ENCODE assay signal across 8 mouse cellular contexts in genomic region chr4:122884481-122885340, GRCm38 (mm10). TPM values are rescaled to one million over a fixed set of nuclear protein-coding genes. Genes with fewer than 3 reads are reported as not detected.
DNase-seq lines count a peak whose midpoint lies in the region; ATAC-seq and TF ChIP-seq lines count a peak whose summit lies in the region.

No protein-coding gene starts in this region.

- H3K4me1 ChIP-seq in thymus, adult 2 months (replicated peaks; ENCODE audit: control insufficient read depth, insufficient read depth, low read length) = peaks cover 10% of the 10 kb centered on the region
- H3K4me1 ChIP-seq in embryonic facial prominence, embryonic 11.5 days (ENCODE audit: control insufficient read depth, insufficient read depth, low read length) = no peaks in the 10 kb centered on the region
- H3K4me1 ChIP-seq in hindbrain, embryonic 15.5 days (replicated peaks) = peaks cover 42% of the 10 kb centered on the region
- peaks cover 51% of the 10 kb centered on the region for H3K4me1 ChIP-seq in liver, embryonic 13.5 days (replicated peaks)
- peaks cover 46% of the 10 kb centered on the region for H3K4me1 ChIP-seq in neural tube, embryonic 13.5 days (replicated peaks)

- no peak for TF ChIP-seq POLR2A in thymus, adult 2 months (IDR thresholded peaks at IDR 0.05; ENCODE audit: control insufficient read depth, extremely low read depth, insufficient read depth, low read length, poor library complexity)

- no peaks in the 10 kb centered on the region for H3K27me3 ChIP-seq in thymus, adult 2 months (ENCODE audit: control insufficient read depth, insufficient read depth, low read length)
- no peaks in the 10 kb centered on the region for H3K27me3 ChIP-seq in embryonic facial prominence, embryonic 11.5 days (ENCODE audit: control insufficient read depth, insufficient read depth, low read length)
- no peaks in the 10 kb centered on the region for H3K27me3 ChIP-seq in hindbrain, embryonic 15.5 days
- H3K27me3 ChIP-seq in liver, embryonic 13.5 days = no peaks in the 10 kb centered on the region
- H3K27me3 ChIP-seq in neural tube, embryonic 13.5 days = no peaks in the 10 kb centered on the region

- peak overlapping the region; percentile 57 for H3K27ac ChIP-seq in thymus, adult 2 months (ENCODE audit: control insufficient read depth, insufficient read depth, low read length)
- H3K27ac ChIP-seq in embryonic facial prominence, embryonic 11.5 days (replicated peaks; ENCODE audit: low read depth, low read length) = no peak overlapping the region
- H3K27ac ChIP-seq in hindbrain, embryonic 15.5 days (replicated peaks) = peak overlapping the region; percentile 100; the same call in 1 of the 2 replicates
- H3K27ac ChIP-seq in liver, embryonic 13.5 days = peak overlapping the region; percentile 99
- 0 out of 2 replicates have a peak overlapping the region, but pooled peaks have one; percentile 99 for H3K27ac ChIP-seq in neural tube, embryonic 13.5 days (replicated peaks)

- peak overlapping the region; percentile 38 for H3K4me3 ChIP-seq in thymus, adult 2 months (ENCODE audit: control insufficient read depth, insufficient read depth, low read length)
- H3K4me3 ChIP-seq in embryonic facial prominence, embryonic 11.5 days (ENCODE audit: low read depth, low read length) = peak overlapping the region; percentile 76
- H3K4me3 ChIP-seq in hindbrain, embryonic 15.5 days = peak overlapping the region; percentile 79
- peak overlapping the region; percentile 87 for H3K4me3 ChIP-seq in liver, embryonic 13.5 days (replicated peaks)
- H3K4me3 ChIP-seq in neural tube, embryonic 13.5 days = peak overlapping the region; percentile 74

- TF ChIP-seq CTCF in thymus, adult 2 months (IDR thresholded peaks at IDR 0.05; ENCODE audit: borderline replicate concordance, control insufficient read depth, extremely low read depth, insufficient read depth, low read length, poor library complexity) = no peak

- H3K36me3 ChIP-seq in thymus, adult 2 months (ENCODE audit: control insufficient read depth, insufficient read depth, low read length) = no peaks in the 10 kb centered on the region
- no peaks in the 10 kb centered on the region for H3K36me3 ChIP-seq in embryonic facial prominence, embryonic 11.5 days (replicated peaks; ENCODE audit: control insufficient read depth, insufficient read depth, low read depth, low read length)
- H3K36me3 ChIP-seq in hindbrain, embryonic 15.5 days = no peaks in the 10 kb centered on the region
- H3K36me3 ChIP-seq in liver, embryonic 13.5 days = no peaks in the 10 kb centered on the region
- no peaks in the 10 kb centered on the region for H3K36me3 ChIP-seq in neural tube, embryonic 13.5 days

- ATAC-seq in embryonic facial prominence, embryonic 11.5 days (replicated peaks; ENCODE audit: insufficient number of reproducible peaks, low FRiP score, low TSS enrichment, low read depth) = no peak
- no peak for ATAC-seq in hindbrain, embryonic 15.5 days (ENCODE audit: low FRiP score, low read depth)
- no peak for ATAC-seq in liver, embryonic 13.5 days (ENCODE audit: low read depth)
- ATAC-seq in neural tube, embryonic 13.5 days (ENCODE audit: low read depth) = no peak

- WGBS in thymus, adult 2 months = 4% methylated on average over 12 of the region's 12 CpGs
- 54% methylated on average over 12 of the region's 12 CpGs for WGBS in embryonic facial prominence, embryonic 11.5 days
- 50% methylated on average over 12 of the region's 12 CpGs for whole genome bisulfite sequencing in hindbrain, embryonic 15.5 days
- 7% methylated on average over 12 of the region's 12 CpGs for WGBS in liver, embryonic 13.5 days (ENCODE audit: insufficient replicate concordance)
- 57% methylated on average over 12 of the region's 12 CpGs for WGBS in neural tube, embryonic 13.5 days

- H3K9me3 ChIP-seq in embryonic facial prominence, embryonic 11.5 days (replicated peaks; ENCODE audit: control insufficient read depth, low read length) = no peaks in the 10 kb centered on the region
- no peaks in the 10 kb centered on the region for H3K9me3 ChIP-seq in hindbrain, embryonic 15.5 days
- no peaks in the 10 kb centered on the region for H3K9me3 ChIP-seq in liver, embryonic 13.5 days (replicated peaks)
- H3K9me3 ChIP-seq in neural tube, embryonic 13.5 days = no peaks in the 10 kb centered on the region

- H3K4me2 ChIP-seq in embryonic facial prominence, embryonic 11.5 days (ENCODE audit: low read depth, low read length) = peak overlapping the region; percentile 63
- H3K4me2 ChIP-seq in hindbrain, embryonic 15.5 days = peak overlapping the region; percentile 64
- H3K4me2 ChIP-seq in liver, embryonic 13.5 days = peak overlapping the region; percentile 88
- H3K4me2 ChIP-seq in neural tube, embryonic 13.5 days = peak overlapping the region; percentile 73

- no peak for DNase-seq in thymus, adult 2 months
- no peak for DNase-seq in thymus, postnatal 10 days (ENCODE audit: low spot score in 2 of 2)
- no peak for DNase-seq in embryonic facial prominence, embryonic 11.5 days (ENCODE audit: low spot score)
- DNase-seq in liver, embryonic 13.5 days = no peak
- DNase-seq in frontal cortex, adult 2 months (ENCODE audit: extremely low spot score in 1 of 2, low spot score in 1 of 2) = no peak
- DNase-seq in right cerebral cortex, adult 2 months (ENCODE audit: low spot score in 2 of 2) = no peak

- H3K9ac ChIP-seq in embryonic facial prominence, embryonic 11.5 days (replicated peaks; ENCODE audit: low read length) = peak overlapping the region; percentile 79
- H3K9ac ChIP-seq in hindbrain, embryonic 15.5 days = peak overlapping the region; percentile 83
- peak overlapping the region; percentile 91 for H3K9ac ChIP-seq in liver, embryonic 13.5 days
- peak overlapping the region; percentile 81 for H3K9ac ChIP-seq in neural tube, embryonic 13.5 days

RNA-seq across cellular contexts. Expression of gene Cap1, which starts 1.1 kb away (rescaled TPM):
- 192 and 203 TPM in 2 replicates for polyA plus RNA-seq in thymus, adult 2 months (2012; rRNA removed)
- 68.8 and 70.1 TPM in 2 replicates for polyA plus RNA-seq in embryonic facial prominence, embryonic 11.5 days (2014; fragmentation: Nextera tagmentation; extraction: Ambion mirVana)
- 67.8 and 72.8 TPM in 2 replicates for polyA plus RNA-seq in hindbrain, embryonic 15.5 days (2015; fragmentation: Nextera tagmentation; extraction: Ambion mirVana)
- polyA plus RNA-seq in liver, embryonic 13.5 days (2015; fragmentation: Nextera tagmentation; extraction: Ambion mirVana) = 29.1 and 35.8 TPM in 2 replicates
- polyA plus RNA-seq in neural tube, embryonic 13.5 days (2015; fragmentation: Nextera tagmentation; extraction: Ambion mirVana) = 69.2 and 75.5 TPM in 2 replicates
- polyA plus RNA-seq in frontal cortex, adult 2 months (2012; rRNA removed) = 142 and 146 TPM in 2 replicates

RNA-seq across cellular contexts. Expression of gene Ppt1, which starts 48.7 kb away (rescaled TPM):
- 79.5 and 86.7 TPM in 2 replicates for polyA plus RNA-seq in thymus, adult 2 months (2012; rRNA removed)
- 50.4 and 62.8 TPM in 2 replicates for polyA plus RNA-seq in embryonic facial prominence, embryonic 11.5 days (2014; fragmentation: Nextera tagmentation; extraction: Ambion mirVana)
- 88.8 and 93.6 TPM in 2 replicates for polyA plus RNA-seq in hindbrain, embryonic 15.5 days (2015; fragmentation: Nextera tagmentation; extraction: Ambion mirVana)
- polyA plus RNA-seq in liver, embryonic 13.5 days (2015; fragmentation: Nextera tagmentation; extraction: Ambion mirVana) = 20.8 and 22.8 TPM in 2 replicates
- 84.0 and 87.9 TPM in 2 replicates for polyA plus RNA-seq in neural tube, embryonic 13.5 days (2015; fragmentation: Nextera tagmentation; extraction: Ambion mirVana)
- 106 and 119 TPM in 2 replicates for polyA plus RNA-seq in frontal cortex, adult 2 months (2012; rRNA removed)
